15 mouse cellular contexts compared by ENCODE assay signal in the genomic region with DNA sequence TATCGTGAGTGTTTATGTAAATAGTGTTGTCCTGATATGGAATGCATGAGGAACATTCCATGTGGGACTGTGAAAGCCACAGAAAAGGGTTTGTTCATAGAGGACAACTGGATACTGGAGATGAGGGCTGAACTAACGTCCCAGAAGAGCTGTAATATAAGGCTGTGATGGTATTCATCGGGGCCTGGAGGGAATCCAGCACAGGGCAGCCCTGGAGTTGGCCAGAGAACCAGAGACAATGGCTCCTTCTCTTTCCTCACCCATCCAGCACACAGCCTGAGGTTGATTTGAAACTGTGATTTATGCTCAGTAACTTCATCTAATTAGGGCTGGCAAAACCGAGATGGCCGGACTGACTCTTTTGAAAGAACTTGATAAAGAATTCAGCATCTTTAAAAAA.
"Had no signal": no experiment of that assay in that cellular context is flagged by ENCODE, and none has a peak within 500 bp of the region (broad histone marks: within the 10 kb centered on the region; RNA-seq: fewer than 3 reads in every experiment).

No protein-coding gene starts in this region.

- H3K4me1 ChIP-seq: midbrain, embryonic 12.5 days had no signal

- H3K4me3 ChIP-seq: limb, embryonic 12.5 days; megakaryocyte, embryonic 14.5 days; midbrain, embryonic 12.5 days had no signal

- H3K27me3 ChIP-seq: limb, embryonic 12.5 days; megakaryocyte, embryonic 14.5 days; midbrain, embryonic 12.5 days had no signal

- DNase-seq: kidney, adult 8-10 months; kidney, postnatal 25 days; layer of hippocampus, adult 9-11 months; layer of hippocampus, postnatal 36 days; liver; lung, adult 2 months; lung, postnatal 10 days; lung, postnatal 4 days; retina, postnatal 1 day; right cerebral cortex, postnatal 4 days; thymus, postnatal 14 days had no signal

- H3K27ac ChIP-seq: limb, embryonic 12.5 days; liver, embryonic 14.5 days; midbrain, embryonic 12.5 days had no signal

- H3K36me3 ChIP-seq: limb, embryonic 12.5 days; midbrain, embryonic 12.5 days had no signal
